Mouse (Mus musculus) CD4-positive, CD25-positive, alpha-beta regulatory T cell, adult 4 months (primary cell): ENCODE data around the gene Cdc20b. TPM values are rescaled to one million over a fixed set of nuclear protein-coding genes. Genes with fewer than 3 reads are reported as not detected.

Experiments used
- ATAC-seq: one replicate; pipeline ENCODE4 v1.8.0; 2017
- polyA plus RNA-seq, 2 experiments: library from polyadenylated mRNA; unstranded; fragments of 100-300 nt; shearing (Covaris generic); gene quantifications; one replicate each; pipeline ENCODE4 v1.2.1; 2017

Gene Cdc20b
- polyA plus RNA-seq, 2 experiments from 2014 or later, result not detected

- ATAC-seq, result peak; percentile 80
These were observed 66.0 kb downstream of the Cdc20b start, which contains the start of gene Gzma for GRCm38 (mm10) chr13:113100879-113101278. TSS of gene Gzma (minus strand) at chr13:113100981.

DNA sequence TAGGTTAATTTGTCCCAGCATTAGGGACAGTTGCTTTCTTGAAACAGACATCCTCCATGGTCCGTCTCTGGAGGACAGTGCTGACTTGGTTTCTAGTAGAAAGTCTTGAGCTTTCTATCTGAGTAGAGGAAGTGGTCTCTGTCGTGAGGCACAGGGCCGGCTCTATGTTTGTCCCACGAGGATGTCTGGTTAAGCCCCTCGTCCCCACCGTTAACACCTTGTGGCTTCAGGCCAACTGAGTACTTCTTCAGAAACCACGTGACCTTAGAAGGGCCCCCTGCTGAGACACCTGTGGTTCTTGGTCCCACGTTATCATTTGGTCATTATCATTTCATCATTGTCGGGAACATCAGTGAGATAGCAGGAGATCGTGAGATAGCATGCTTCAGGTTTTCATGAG lies 66.9 kb downstream of the Cdc20b start:
- no peak for ATAC-seq

GRCm38 (mm10) chr13:113104759-113105158 lies 69.8 kb downstream of the Cdc20b start:
- ATAC-seq, result no peak

GRCm38 (mm10) chr13:113118977-113119376 lies 84.1 kb downstream of the Cdc20b start:
- no peak for ATAC-seq

DNA sequence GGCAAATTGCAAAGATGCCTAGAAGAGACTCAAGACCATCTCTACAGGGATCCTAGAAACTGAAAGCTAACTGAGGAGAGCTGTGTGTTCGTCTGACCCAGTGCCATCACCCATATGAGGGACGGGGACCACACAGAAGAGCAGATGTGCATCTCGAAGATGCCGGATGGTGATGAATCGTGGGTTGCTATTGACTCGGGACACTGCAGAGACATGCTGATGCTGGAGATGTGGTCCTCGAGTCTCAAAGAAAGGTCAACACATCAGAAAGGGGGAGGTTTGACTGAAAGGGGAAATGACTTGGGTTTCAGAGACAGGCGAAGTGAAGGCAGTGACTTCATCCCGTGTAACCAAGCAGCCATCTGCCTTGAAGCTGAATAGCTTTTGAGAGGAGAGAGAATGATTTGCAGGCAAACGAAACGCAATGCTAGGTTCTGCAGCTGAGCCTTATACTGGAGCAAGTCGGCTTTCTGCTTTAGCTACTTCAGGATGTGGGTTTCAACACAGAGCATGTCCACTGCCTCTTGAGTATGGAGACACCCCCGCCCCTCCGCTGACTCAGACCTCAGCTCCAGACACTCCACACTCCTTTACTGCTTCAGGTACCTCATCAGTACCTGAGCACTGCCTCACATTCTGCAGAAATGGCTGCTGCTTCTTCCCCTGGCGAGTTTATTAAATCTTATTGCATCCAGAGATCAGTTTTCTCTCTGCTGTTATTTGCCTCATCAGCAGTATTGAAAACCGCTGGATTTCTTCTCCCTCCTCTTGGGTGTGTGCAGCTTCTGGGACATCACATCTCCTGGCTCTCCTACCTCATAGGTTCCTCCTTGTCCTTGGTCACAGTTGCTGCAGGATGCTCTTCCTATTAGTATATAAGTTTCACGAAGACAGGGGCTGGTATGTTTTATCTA lies 85.7 kb downstream of the Cdc20b start:
- peak; percentile 94 for ATAC-seq

DNA sequence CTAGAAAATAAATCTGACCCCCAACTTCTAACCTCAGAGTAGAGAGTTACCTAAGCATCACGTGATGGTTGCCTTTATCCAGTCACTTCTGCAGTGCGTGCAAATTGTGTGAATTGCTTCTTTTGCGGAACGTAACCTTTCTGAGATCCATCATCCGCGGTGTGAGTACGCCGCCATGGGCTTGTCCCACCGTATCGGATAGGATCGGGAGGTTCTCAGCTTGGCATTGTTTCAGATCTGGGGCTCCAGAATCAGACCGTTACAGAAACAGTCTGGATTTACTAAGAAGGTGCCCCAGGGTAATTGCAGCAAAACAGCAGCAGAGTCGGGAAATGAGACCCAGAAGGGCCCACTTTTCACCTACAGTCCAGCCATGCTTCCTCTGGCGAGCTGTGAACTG lies 86.4 kb downstream of the Cdc20b start:
- ATAC-seq, result no peak

- ATAC-seq, result no peak
These were observed 95.1 kb downstream of the Cdc20b start for GRCm38 (mm10) chr13:113129974-113130373.

DNA sequence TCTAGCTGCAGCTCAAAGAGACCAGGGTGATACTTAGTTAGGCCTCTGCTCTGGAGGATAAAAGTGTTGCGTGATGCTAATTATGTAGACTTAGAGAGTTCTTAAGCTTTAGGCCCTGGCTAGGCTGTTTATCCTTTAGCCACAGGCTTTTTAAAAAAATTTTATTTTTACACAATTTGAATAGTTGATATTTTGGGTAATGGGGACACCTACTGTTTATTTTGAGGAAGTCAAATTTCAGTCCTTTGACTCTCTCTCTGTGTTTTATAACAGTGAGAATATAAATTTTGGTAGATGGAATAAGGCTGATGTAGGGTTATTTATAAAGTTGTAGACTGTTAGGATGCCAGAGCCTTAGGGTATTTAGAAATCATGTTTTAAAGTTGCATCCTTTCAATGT lies 104.7 kb downstream of the Cdc20b start:
- ATAC-seq, result no peak

Other genes with a start within 250 kb of the Cdc20b start
- gene Plpp1, start 234.3 kb upstream of the Cdc20b start, polyA plus RNA-seq, result 1 to 10 TPM; 3.7 to 4.2 TPM
- gene Mtrex, start 107.7 kb upstream of the Cdc20b start, polyA plus RNA-seq, result 10 to 100 TPM; 61.6 to 74.8 TPM
- gene Dhx29, start 107.7 kb upstream of the Cdc20b start, polyA plus RNA-seq, result 10 to 100 TPM; 10.7 to 14.2 TPM
- not detected for gene Ccno, start 47.3 kb upstream of the Cdc20b start, polyA plus RNA-seq
- gene Mcidas, start 41.3 kb upstream of the Cdc20b start, polyA plus RNA-seq, result under 1 TPM in 1 of 2 experiments, not detected in 1; 0.13 TPM
- gene Gpx8, start 11.3 kb downstream of the Cdc20b start, polyA plus RNA-seq, result not detected
- 1 to 10 TPM; 4.9 to 5.0 TPM for gene Gzma, start 65.9 kb downstream of the Cdc20b start, polyA plus RNA-seq
- not detected for gene Esm1, start 174.5 kb downstream of the Cdc20b start, polyA plus RNA-seq
- under 1 TPM in 1 of 2 experiments, not detected in 1; 0.77 TPM for gene Gzmk, start 190.8 kb downstream of the Cdc20b start, polyA plus RNA-seq